Mouse (Mus musculus) heart, adult 2 months (tissue): Measurements from ENCODE around the gene Camsap3.

Source experiments
- CTCF ChIP-seq: fragments of 200-600 bp; IDR thresholded peaks from 2 replicates; pipeline ENCODE4 v1.8.1; 2022; ENCODE audit warnings: antibody characterized with exemption, mild to moderate bottlenecking, moderate library complexity
- EP300 ChIP-seq: fragments of 200-500 bp; IDR thresholded peaks from 2 replicates; pipeline ENCODE4 v1.6.1; 2011; ENCODE audit warnings: low read depth, low read length, control low read depth; ENCODE audit not compliant: insufficient read depth

- TF ChIP-seq CTCF (no peak), EP300 (no peak)
Observed at GRCm38 (mm10) chr8:3586993-3587390, at the start of gene Camsap3.
